Mouse (Mus musculus) kidney, adult 2 months (tissue): Measurements from ENCODE around the gene Zscan26.

Experiments
- CTCF ChIP-seq: fragments of 200-500 bp; conservative IDR thresholded peaks from 2 replicates; pipeline ENCODE4 v1.5.1; 2011; ENCODE audit warnings: low read depth, mild to moderate bottlenecking, control low read depth, low read length, moderate library complexity, mixed read lengths; ENCODE audit not compliant: insufficient read depth, insufficient read length
- POLR2A ChIP-seq: fragments of 200-500 bp; IDR thresholded peaks from one replicate; pipeline ENCODE4 v1.6.1; 2011; ENCODE audit warnings: low read depth, low read length, control low read depth

- no peak for TF ChIP-seq CTCF
- no peak for TF ChIP-seq POLR2A
These were observed 39.3 kb upstream of the Zscan26 start for GRCm38 (mm10) chr13:21492847-21493246.
